Mouse (Mus musculus): ENCODE measurements at regions not wholly inside any gene's neighbourhood (a gene's known extent, or its start where the extent isn't known, plus 50 kb on each side); places are given as distances from the start of the nearest gene placed in this dataset.

- no peak for TF ChIP-seq GATA1 (IDR thresholded peaks at IDR 0.05; ENCODE audit: borderline replicate concordance, low read length)
- TF ChIP-seq FLI1 (IDR thresholded peaks at IDR 0.05; ENCODE audit: low read length) = no peak
Observed at GRCm38 (mm10) chr4:127594081-127594480, 236.1 kb upstream of the Gjb5 start.
